Mouse (Mus musculus) limb, embryonic 12.5 days (tissue): ENCODE results near the gene Adm. TPM values are rescaled to one million over a fixed set of nuclear protein-coding genes. Genes with fewer than 3 reads are reported as not detected.

Experiments
- ATAC-seq: fragments of 200-750 bp; cut with Nextera tagmentation; 2 replicates; pipeline ENCODE4 v1.8.0; 2017; ENCODE audit warnings: low read depth, moderate TSS enrichment; ENCODE audit not compliant: insufficient number of reproducible peaks, insufficient read depth, low FRiP score, low TSS enrichment
- H3K27ac ChIP-seq: fragments of 300-500 bp; sonication (generic); 2 replicates; pipeline ENCODE4 v1.5.1; 2016; ENCODE audit warnings: mild to moderate bottlenecking, moderate library complexity
- H3K27me3 ChIP-seq: fragments of 300-500 bp; sonication (generic); 2 replicates; pipeline ENCODE4 v1.6.1; 2016; ENCODE audit warnings: mild to moderate bottlenecking, moderate library complexity
- H3K36me3 ChIP-seq: fragments of 300-500 bp; sonication (generic); 2 replicates; pipeline ENCODE4 v1.6.1; 2016; ENCODE audit warnings: mild to moderate bottlenecking, moderate library complexity
- H3K4me1 ChIP-seq: fragments of 300-500 bp; sonication (generic); replicated peaks from 2 replicates; pipeline ENCODE4 v1.6.1; 2016
- H3K4me2 ChIP-seq: fragments of 300-500 bp; sonication (generic); 2 replicates; pipeline ENCODE4 v1.6.1; 2016; ENCODE audit warnings: mild to moderate bottlenecking, moderate library complexity
- H3K4me3 ChIP-seq: fragments of 300-500 bp; sonication (generic); replicated peaks from 2 replicates; pipeline ENCODE4 v1.5.1; 2016; ENCODE audit warnings: mild to moderate bottlenecking
- H3K9ac ChIP-seq: fragments of 300-500 bp; sonication (generic); replicated peaks from 2 replicates; pipeline ENCODE4 v1.6.1; 2016; ENCODE audit warnings: mild to moderate bottlenecking, moderate library complexity
- H3K9me3 ChIP-seq: fragments of 300-500 bp; sonication (generic); 2 replicates; pipeline ENCODE4 v1.6.1; 2016; ENCODE audit warnings: mild to moderate bottlenecking, moderate library complexity
- WGBS: fragments of 180-500 bp; shearing (Covaris S2); methylation state at CpG from one replicate; pipeline ENCODE4 v1.1.7; 2016; 5-methylcytosine and 5-hydroxymethylcytosine counted together
- polyA plus RNA-seq: library from polyadenylated mRNA; unstranded; fragments of >200 nt; fragmentation: Nextera tagmentation; extraction: Ambion mirVana; gene quantifications from 2 replicates; pipeline ENCODE4 v1.2.1, GENCODE M21; 2016

Adm gene
- polyA plus RNA-seq, 1 experiment from 2014 or later = 1.2 TPM

DNA sequence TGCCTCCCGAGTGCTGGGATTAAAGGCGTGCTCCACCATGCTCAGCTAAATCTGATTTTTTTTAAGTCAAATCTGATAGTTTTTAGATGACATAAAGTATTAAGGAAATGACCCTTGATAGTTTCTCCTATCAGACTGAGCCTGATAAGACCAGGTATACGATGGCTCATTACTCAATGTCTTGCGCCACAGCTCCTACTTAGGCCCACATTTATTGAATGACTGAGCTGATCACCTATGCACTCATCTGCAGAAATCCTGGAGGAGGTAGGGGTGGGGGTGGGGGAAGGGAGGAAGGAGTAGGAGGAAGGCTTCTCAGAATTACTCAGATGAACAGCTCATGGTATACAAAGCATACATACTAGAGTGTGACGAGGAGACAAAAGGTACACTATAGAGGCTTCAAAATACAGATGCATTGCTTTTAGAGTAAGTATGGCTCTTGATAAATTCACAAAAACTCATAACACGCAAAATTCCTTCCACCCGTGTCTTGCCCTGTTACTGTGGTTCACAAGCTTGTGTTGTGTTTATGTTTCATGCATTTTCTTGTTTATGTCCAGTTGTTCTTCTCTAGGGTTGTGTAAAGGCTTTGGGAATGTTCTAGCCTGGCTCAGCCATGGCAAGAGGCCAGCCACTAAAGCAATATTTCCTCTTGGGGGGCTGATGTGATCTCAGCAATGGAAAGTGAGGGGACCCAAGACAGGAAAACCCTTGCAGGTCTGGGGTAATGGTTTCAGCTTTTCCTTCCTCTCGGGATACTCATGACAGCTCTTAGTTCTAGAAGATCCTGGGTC, 19.3 kb downstream of the Adm start:
- no peak overlapping the region for H3K9ac ChIP-seq
- 88% methylated on average over 8 of the region's 8 CpGs for WGBS
- ATAC-seq = no peak
- H3K27ac ChIP-seq = no peak overlapping the region
- H3K4me3 ChIP-seq = no peak overlapping the region
- no peaks in the 10 kb centered on the region for H3K36me3 ChIP-seq
- no peak overlapping the region for H3K4me2 ChIP-seq
- 0 out of 2 replicates have a peak, but pooled peaks cover 8% of the 10 kb centered on the region for H3K9me3 ChIP-seq
- no peaks in the 10 kb centered on the region for H3K27me3 ChIP-seq
- H3K4me1 ChIP-seq = peaks cover 13% of the 10 kb centered on the region; the same call in 1 of the 2 replicates

DNA sequence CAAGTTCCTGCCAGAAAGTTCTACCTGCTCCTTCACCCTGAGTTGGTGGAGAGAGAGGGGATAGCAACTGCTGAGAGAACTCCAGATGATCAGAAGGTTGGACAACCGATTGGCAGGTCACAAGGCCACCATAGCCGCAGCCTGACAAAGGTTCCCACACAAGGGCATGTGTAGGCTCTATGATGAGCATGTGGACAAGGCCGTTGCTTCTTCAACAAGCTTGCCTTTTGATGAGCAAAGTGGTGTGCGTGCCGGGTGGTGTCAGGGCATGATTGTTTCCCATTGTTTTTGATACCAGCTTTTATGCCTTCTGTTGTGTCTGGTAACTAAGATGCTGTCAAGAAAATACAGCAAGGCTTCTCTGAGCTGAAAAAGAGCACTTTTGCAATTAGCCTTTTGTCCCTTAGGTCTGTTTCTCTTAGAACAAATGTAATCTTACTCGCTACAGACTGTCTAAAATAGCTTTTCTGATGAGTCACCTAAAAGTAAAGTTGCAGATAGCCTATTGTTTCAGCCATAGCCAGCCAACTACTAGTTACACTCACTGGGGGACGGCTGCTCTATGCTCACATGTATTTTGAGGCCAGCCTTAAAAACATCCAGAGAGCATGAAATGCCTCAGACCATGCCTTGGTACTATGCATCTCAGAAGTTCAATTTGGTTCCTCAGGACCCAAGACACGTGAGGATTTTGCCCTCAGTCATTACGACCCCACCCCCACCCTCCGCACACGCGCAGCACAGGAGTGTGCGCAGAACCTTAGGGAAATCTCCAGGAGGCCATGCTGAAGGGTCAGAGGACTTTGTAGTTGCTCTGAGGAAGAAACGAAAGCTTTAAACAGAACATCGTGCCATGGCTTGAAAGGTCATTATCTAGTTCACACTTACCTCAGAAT, 20.3 kb downstream of the Adm start:
- H3K9ac ChIP-seq = no peak overlapping the region
- H3K27ac ChIP-seq = no peak overlapping the region
- no peaks in the 10 kb centered on the region for H3K27me3 ChIP-seq
- H3K4me3 ChIP-seq = no peak overlapping the region
- no peak overlapping the region for H3K4me2 ChIP-seq
- H3K9me3 ChIP-seq = 0 out of 2 replicates have a peak, but pooled peaks cover 8% of the 10 kb centered on the region
- no peak for ATAC-seq
- 83% methylated on average over 15 of the region's 15 CpGs for WGBS
- peaks cover 6% of the 10 kb centered on the region; the same call in 1 of the 2 replicates for H3K4me1 ChIP-seq
- no peaks in the 10 kb centered on the region for H3K36me3 ChIP-seq

DNA sequence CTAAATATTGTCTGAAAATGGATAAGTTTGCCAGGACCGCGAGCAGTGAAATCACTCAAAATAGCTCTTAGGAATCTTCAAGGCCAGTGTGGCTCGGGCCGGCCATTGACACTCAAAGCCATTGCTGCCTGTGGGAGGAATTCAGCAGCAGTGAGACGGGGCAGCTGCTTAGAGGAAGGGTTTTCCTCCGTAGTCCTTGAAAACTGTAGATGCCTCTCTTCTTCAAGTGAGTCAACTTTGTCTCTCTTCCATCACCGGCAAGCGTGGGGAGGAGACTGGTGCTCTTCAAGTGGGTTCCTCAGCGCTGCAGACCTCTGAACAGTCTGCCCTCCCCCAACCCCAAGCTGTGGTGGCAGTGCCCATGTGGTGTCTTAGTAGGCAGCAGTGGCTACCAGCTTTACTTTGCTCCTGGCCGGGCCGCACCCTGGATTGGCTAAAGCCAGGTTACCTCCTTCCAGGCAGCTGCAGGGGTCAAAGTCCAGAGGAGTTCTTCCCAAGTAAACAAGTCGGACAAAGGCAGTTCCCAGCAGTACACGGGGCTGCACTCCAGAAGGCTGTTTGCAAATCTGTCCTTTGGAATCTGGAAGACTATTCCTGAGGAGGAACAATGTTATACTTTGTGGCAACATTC, 21.1 kb downstream of the Adm start:
- no peak for ATAC-seq
- H3K9ac ChIP-seq = no peak overlapping the region
- H3K27me3 ChIP-seq = no peaks in the 10 kb centered on the region
- no peak overlapping the region for H3K4me3 ChIP-seq
- no peaks in the 10 kb centered on the region for H3K4me1 ChIP-seq
- no peak overlapping the region for H3K4me2 ChIP-seq
- H3K27ac ChIP-seq = no peak overlapping the region
- no peaks in the 10 kb centered on the region for H3K36me3 ChIP-seq
- 82% methylated on average over 13 of the region's 13 CpGs for WGBS
- H3K9me3 ChIP-seq = 0 out of 2 replicates have a peak, but pooled peaks cover 8% of the 10 kb centered on the region

DNA sequence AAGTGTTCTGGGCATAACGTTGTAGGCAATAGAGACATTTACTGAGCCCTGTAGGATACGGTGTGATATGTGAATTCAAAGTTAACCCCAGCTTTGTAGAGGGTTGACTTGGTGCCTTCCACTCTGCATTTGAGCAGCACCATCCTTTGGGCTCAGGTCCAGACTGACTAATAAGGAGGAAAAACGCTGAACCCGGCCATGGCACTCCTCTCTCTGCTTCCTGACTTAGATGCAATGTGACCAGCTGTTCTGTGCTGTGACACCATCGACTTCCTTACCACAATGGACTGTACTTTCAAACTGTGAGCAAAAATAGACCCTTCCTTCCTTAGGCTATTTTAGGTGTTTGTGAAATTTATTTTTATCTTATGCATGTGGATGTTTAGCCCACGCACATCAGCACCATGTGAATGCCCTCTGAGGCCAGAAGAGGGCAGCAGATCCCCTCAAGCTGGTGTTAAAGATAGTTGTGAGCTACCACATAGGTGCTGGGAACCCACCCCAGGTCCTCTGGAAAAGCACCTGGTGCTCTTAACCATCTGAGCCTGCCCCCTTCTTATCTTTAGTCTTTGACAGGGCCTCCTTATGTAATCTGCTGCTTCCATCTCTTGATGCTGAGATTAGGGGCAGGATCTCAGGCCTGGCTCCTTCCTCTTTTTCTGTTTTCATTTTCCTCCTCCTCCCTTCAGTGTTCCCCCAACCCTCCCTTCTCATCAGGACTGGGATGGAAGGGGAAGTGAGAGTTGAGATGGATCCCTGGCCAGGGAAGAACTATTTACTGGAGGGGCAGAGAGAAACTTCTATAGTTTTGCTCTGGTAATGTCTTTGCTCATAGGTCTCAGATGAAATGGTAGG, 21.9 kb downstream of the Adm start:
- no peak overlapping the region for H3K4me3 ChIP-seq

DNA sequence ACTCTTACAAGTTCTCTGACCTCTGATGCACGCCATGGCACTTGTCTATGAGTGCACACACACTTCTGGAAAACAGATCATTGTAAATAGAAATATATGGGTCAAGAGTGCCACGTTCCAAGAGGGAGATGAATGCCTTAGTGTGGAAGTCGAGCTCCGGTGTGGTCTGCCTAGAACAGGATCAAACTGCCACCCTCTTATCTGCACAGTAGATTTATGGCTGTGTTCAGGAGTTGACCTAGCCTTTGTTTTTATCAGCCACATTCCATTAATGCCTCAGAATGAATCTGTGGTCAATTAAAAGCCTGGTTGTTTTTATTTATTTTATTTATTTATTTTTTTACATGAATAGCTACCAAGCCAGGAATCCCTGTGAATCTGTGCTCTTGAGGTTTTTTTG, 23.0 kb downstream of the Adm start:
- whole genome bisulfite sequencing = 49% methylated on average over 4 of the region's 4 CpGs
- Histone ChIP-seq H3K4me2 (no peak overlapping the region), H3K4me1 (peaks cover 3% of the 10 kb centered on the region; the same call in 1 of the 2 replicates), H3K9me3 (0 out of 2 replicates have a peak, but pooled peaks cover 8% of the 10 kb centered on the region), H3K9ac (no peak overlapping the region), H3K4me3 (no peak overlapping the region), H3K27me3 (no peaks in the 10 kb centered on the region), H3K27ac (no peak overlapping the region), H3K36me3 (no peaks in the 10 kb centered on the region)
- no peak for ATAC-seq

More for the DNA sequence above, 21.9 kb downstream of the Adm start:
- no peak for ATAC-seq
- 88% methylated on average over 6 of the region's 6 CpGs for WGBS
- H3K4me1 ChIP-seq = peaks cover 2% of the 10 kb centered on the region; the same call in 1 of the 2 replicates
- H3K27me3 ChIP-seq = no peaks in the 10 kb centered on the region
- H3K9me3 ChIP-seq = 0 out of 2 replicates have a peak, but pooled peaks cover 8% of the 10 kb centered on the region
- no peaks in the 10 kb centered on the region for H3K36me3 ChIP-seq
- no peak overlapping the region for H3K4me2 ChIP-seq
- H3K9ac ChIP-seq = no peak overlapping the region
- no peak overlapping the region for H3K27ac ChIP-seq

DNA sequence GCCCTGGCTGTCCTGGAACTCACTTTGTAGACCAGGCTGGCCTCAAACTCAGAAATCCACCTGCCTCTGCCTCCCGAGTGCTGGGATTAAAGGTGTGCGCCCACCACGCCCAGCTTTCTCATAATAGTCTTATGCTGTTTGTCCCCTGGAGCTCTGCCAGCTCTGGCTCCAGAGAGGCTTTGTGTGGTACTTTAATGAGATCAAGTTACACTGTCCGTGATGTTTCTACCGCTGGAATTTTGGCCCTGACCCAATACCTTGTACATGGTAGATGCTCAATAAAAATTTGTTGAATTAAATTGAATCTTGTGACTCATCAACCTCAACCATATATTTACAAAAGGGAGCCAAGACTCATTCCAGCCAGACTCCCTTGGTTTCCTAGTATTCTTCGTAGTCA, 23.6 kb downstream of the Adm start:
- H3K4me3 ChIP-seq = no peak overlapping the region
- H3K9me3 ChIP-seq = 0 out of 2 replicates have a peak, but pooled peaks cover 8% of the 10 kb centered on the region
- H3K4me1 ChIP-seq = peaks cover 3% of the 10 kb centered on the region; the same call in 1 of the 2 replicates
- H3K27ac ChIP-seq = no peak overlapping the region
- H3K9ac ChIP-seq = no peak overlapping the region
- ATAC-seq = no peak
- 78% methylated on average over 6 of the region's 6 CpGs for WGBS
- no peak overlapping the region for H3K4me2 ChIP-seq
- no peaks in the 10 kb centered on the region for H3K27me3 ChIP-seq
- H3K36me3 ChIP-seq = no peaks in the 10 kb centered on the region

DNA sequence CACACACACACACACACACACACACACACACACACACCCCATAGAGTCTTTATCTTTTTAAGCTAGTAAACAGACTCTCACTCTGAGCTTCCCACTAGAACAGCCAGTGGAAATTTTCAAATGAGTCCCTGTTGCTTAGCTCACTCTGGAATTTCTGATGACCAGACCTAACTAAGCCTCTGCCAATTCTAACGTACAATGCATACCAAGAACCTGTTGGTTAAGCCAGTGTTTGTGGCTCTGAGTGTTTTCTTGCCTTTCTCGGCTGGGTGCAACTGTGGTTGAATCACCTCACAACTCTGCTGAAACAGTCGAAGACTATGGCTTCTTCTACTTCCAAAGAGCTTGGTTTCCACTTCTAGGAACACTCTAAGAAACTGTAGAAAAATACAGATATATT, 27.8 kb downstream of the Adm start:
- no peaks in the 10 kb centered on the region for H3K36me3 ChIP-seq
- no peak for ATAC-seq
- 78% methylated on average over 3 of the region's 3 CpGs for WGBS
- H3K4me1 ChIP-seq = peaks cover 3% of the 10 kb centered on the region; the same call in 1 of the 2 replicates
- H3K4me3 ChIP-seq = no peak overlapping the region
- H3K9me3 ChIP-seq = no peaks in the 10 kb centered on the region
- H3K27ac ChIP-seq = no peak overlapping the region
- H3K4me2 ChIP-seq = no peak overlapping the region
- no peaks in the 10 kb centered on the region for H3K27me3 ChIP-seq
- no peak overlapping the region for H3K9ac ChIP-seq

DNA sequence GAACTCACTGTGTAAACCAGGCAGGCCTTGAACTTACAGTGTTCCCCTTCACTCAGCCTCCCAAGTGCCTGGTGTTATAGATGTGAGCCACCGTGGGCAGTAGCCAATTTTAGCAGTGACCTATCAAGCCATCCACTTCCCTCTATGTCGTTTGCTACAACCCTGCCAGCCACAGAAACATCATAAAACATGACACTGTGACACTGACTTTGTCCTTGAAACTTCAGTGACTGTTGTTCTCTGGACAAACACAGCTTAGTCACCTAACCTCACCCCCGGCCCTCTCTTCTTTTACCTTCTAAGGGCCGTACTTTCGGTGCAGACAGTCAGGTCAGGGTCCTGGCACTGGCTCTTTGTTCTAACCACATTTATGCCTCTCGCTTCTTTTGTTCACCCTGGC, 28.5 kb downstream of the Adm start:
- ATAC-seq = no peak
- Histone ChIP-seq H3K36me3 (no peaks in the 10 kb centered on the region), H3K4me2 (no peak overlapping the region), H3K27me3 (no peaks in the 10 kb centered on the region), H3K9ac (no peak overlapping the region), H3K9me3 (no peaks in the 10 kb centered on the region), H3K4me1 (peaks cover 3% of the 10 kb centered on the region; the same call in 1 of the 2 replicates), H3K27ac (no peak overlapping the region), H3K4me3 (no peak overlapping the region)
- 74% methylated on average over 6 of the region's 6 CpGs for WGBS

DNA sequence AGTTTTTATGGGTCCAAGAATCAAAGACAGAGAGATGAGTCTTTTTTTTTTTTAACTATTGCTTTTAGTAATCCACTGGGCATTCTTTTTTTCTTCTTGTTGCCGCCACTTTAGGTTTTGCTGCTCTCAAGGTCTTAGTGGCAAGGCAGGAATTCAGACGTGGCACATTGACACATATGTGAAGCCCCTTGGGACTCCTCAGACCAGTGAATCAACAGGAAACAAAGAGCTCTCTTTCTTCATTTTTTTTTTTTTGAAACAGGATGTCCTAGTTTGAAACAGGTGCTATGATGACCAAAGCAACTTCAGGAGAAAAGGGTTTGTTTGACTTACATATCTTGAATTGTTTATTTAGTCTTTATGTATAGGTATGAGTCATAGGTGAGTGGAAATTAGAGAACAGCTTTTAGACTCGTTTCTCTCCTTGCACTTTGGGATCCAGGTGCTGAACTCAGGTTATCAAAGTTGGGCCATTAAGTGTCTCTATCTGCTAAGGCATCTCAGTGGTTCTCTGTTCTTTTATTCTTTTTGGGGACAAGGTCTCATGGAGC, 31.0 kb downstream of the Adm start:
- H3K9me3 ChIP-seq = peaks cover 9% of the 10 kb centered on the region
- no peak overlapping the region for H3K27ac ChIP-seq
- no peaks in the 10 kb centered on the region for H3K27me3 ChIP-seq
- no peak for ATAC-seq
- no peak overlapping the region for H3K9ac ChIP-seq
- no peak overlapping the region for H3K4me2 ChIP-seq
- no peak overlapping the region for H3K4me3 ChIP-seq
- WGBS = 61% methylated on average over 3 of the region's 3 CpGs
- H3K4me1 ChIP-seq = peaks cover 3% of the 10 kb centered on the region; the same call in 1 of the 2 replicates
- H3K36me3 ChIP-seq = no peaks in the 10 kb centered on the region

DNA sequence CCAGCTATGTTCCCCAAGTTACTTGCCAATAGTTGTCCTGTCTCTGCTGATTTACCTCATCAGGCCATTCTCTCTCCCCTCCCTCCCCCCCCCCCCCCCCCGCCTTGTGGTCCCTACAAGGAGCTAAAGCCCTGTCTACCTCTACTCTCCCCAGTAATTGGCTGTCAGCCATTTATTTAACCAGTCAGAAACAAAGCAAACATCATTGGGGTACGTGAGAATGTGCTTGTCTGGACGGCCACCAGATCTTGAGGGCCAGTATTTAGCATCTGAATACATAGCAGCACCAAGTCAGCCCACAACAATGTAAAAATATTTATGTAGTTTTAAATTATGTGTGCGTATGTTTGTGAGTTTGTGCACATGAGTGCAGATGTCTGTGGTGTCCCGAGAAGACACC, 39.1 kb downstream of the Adm start:
- Histone ChIP-seq H3K36me3 (no peaks in the 10 kb centered on the region), H3K9me3 (peaks cover 9% of the 10 kb centered on the region), H3K4me2 (no peak overlapping the region), H3K9ac (no peak overlapping the region), H3K4me1 (no peaks in the 10 kb centered on the region), H3K27me3 (no peaks in the 10 kb centered on the region), H3K4me3 (no peak overlapping the region), H3K27ac (no peak overlapping the region)
- ATAC-seq = no peak
- 78% methylated on average over 4 of the region's 5 CpGs for WGBS
